Mouse (Mus musculus) embryonic fibroblast, embryonic 13.5 days (primary cell): ENCODE measurements at regions not wholly inside any gene's neighbourhood (a gene's known extent, or its start where the extent isn't known, plus 50 kb on each side); places are given as distances from the start of the nearest gene placed in this dataset.

Experiments used
- H3K27ac ChIP-seq: 2 replicates; pipeline ENCODE4 v1.5.1; 2012; ENCODE audit warnings: low read length, control low read depth, inconsistent platforms; ENCODE audit not compliant: insufficient read depth
- H3K4me1 ChIP-seq: 2 replicates; pipeline ENCODE4 v1.6.1; 2011; ENCODE audit warnings: low read length; ENCODE audit not compliant: control insufficient read depth, insufficient read depth
- H3K4me3 ChIP-seq: 2 replicates; pipeline ENCODE4 v1.5.1; 2011; ENCODE audit warnings: mild to moderate bottlenecking, control low read depth, low read length; ENCODE audit not compliant: insufficient read depth
- CTCF ChIP-seq: IDR thresholded peaks from 2 replicates; pipeline ENCODE4 v1.5.1; 2011; ENCODE audit warnings: mild to moderate bottlenecking, control low read depth, low read length, moderate library complexity, borderline replicate concordance; ENCODE audit not compliant: insufficient read depth
- POLR2A ChIP-seq: IDR thresholded peaks from 2 replicates; pipeline ENCODE4 v1.6.1; 2011; ENCODE audit warnings: low read depth, mild to moderate bottlenecking, control low read depth, low read length, moderate library complexity

GRCm38 (mm10) chr2:78058988-78059387 is 112.8 kb upstream of the Cwc22 start:
- no peaks in the 10 kb centered on the region for H3K4me1 ChIP-seq
- H3K4me3 ChIP-seq = no peak overlapping the region

DNA sequence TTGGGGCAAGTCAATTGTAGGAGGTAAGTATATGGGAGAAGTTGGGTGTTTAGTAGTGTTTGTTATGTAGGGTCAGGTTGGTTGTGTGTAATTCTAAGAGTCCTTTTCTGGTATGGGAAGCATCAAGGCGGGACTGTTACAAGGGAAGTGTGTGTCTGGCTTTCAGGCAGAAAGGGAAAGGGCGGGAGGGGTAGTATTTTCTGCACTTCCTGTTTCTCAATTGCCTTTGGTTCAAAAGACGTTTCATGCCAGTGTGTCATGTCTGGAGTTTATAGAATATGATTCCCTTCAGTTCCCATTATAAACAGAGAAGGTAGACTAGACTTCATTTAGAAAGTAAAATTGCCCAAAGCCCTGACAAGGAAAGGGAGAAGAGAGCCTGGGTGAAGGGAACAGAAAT is 107.7 kb upstream of the Cwc22 start:
- TF ChIP-seq CTCF = no peak
- TF ChIP-seq POLR2A = no peak
- 0 out of 2 replicates have a peak, but pooled peaks cover 2% of the 10 kb centered on the region for H3K4me1 ChIP-seq
- no peak overlapping the region for H3K4me3 ChIP-seq
- no peak overlapping the region for H3K27ac ChIP-seq

More at GRCm38 (mm10) chr2:78058988-78059387, 112.8 kb upstream of the Cwc22 start:
- TF ChIP-seq CTCF (no peak), POLR2A (no peak)
- no peak overlapping the region for H3K27ac ChIP-seq

DNA sequence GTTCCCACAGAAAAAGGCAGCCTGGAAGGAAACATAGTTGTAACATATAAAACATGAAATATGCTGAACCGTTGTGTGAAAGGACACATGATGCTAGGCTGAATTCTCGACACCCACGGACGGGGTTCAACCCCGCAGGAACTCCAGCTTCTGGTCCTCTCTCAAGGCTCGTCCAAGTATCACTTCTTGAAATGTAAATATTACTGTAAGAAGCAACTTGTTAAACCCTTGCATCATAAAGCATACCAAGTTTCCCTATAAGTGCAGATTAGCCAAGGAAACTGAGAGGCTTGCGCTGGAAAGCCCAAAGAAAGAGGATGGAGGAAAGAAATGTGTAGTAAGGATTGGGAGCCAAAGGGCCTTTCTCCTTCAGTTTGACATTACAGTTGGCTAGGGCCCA is 104.4 kb upstream of the Cwc22 start:
- no peak overlapping the region for H3K4me3 ChIP-seq
- H3K27ac ChIP-seq = no peak overlapping the region
- no peak for TF ChIP-seq POLR2A
- TF ChIP-seq CTCF = no peak
- 0 out of 2 replicates have a peak, but pooled peaks cover 10% of the 10 kb centered on the region for H3K4me1 ChIP-seq

- TF ChIP-seq CTCF (0 out of 2 replicates have a peak, but pooled peaks have one; percentile 18), POLR2A (no peak)
- peak overlapping the region; percentile 6; the same call in 1 of the 2 replicates for H3K4me3 ChIP-seq
- peak overlapping the region; percentile 11; the same call in 1 of the 2 replicates for H3K27ac ChIP-seq
- 0 out of 2 replicates have a peak, but pooled peaks cover 10% of the 10 kb centered on the region for H3K4me1 ChIP-seq
Measured at GRCm38 (mm10) chr2:78049248-78049874, 103.2 kb upstream of the Cwc22 start.

GRCm38 (mm10) chr2:78048706-78049055 is 102.5 kb upstream of the Cwc22 start:
- no peak overlapping the region for H3K4me3 ChIP-seq
- H3K4me1 ChIP-seq = 0 out of 2 replicates have a peak, but pooled peaks cover 10% of the 10 kb centered on the region
- TF ChIP-seq POLR2A (no peak), CTCF (no peak)
- no peak overlapping the region for H3K27ac ChIP-seq

- TF ChIP-seq POLR2A = no peak
- TF ChIP-seq CTCF = no peak
- H3K4me1 ChIP-seq = 0 out of 2 replicates have a peak, but pooled peaks cover 10% of the 10 kb centered on the region
- H3K4me3 ChIP-seq = no peak overlapping the region
- H3K27ac ChIP-seq = no peak overlapping the region
Measured at GRCm38 (mm10) chr2:78048030-78048705, 102.0 kb upstream of the Cwc22 start.

DNA sequence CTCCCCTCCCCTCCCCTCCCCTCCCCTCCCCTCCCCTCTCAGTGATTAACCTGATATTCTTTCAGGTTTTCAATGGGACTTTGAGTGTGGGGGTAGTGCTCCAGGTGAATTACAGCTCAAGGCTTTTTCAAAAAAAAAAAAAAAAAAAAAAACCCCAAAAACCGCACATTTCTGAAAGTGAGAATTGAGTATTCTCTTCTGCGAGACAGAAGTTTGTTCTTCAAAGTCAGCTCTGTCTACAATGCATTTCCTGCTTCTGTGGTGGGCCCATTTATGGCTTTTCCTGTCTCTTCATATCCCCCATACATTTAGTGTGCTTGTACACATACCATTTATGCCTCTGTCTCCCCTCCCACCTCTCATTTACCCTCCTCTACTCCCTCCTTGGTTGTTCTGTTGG is 81.1 kb upstream of the Cwc22 start:
- H3K4me3 ChIP-seq = no peak overlapping the region
- H3K4me1 ChIP-seq = no peaks in the 10 kb centered on the region
- TF ChIP-seq CTCF = no peak
- TF ChIP-seq POLR2A = no peak
- H3K27ac ChIP-seq = no peak overlapping the region

DNA sequence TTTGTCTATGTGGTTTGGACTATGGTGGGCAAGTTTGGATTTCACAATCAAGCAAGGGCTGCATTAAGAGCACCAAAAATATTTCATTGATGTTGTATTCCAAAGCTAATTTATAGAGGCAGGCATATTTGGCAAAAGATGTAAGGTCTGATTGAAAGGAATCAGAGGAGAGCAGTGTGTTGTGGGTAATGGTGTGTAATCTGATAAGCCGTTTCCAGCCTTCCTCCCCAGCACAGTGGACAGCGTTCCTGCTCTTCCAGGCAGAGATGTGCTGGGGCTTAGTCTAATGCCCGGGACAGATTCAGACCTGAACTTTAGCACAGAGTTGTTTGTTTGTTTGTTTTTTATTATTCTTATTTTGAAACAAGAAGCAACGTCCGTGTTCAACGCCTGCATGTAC is 80.6 kb upstream of the Cwc22 start:
- no peak overlapping the region for H3K27ac ChIP-seq
- no peaks in the 10 kb centered on the region for H3K4me1 ChIP-seq
- TF ChIP-seq CTCF (no peak), POLR2A (no peak)
- no peak overlapping the region for H3K4me3 ChIP-seq

DNA sequence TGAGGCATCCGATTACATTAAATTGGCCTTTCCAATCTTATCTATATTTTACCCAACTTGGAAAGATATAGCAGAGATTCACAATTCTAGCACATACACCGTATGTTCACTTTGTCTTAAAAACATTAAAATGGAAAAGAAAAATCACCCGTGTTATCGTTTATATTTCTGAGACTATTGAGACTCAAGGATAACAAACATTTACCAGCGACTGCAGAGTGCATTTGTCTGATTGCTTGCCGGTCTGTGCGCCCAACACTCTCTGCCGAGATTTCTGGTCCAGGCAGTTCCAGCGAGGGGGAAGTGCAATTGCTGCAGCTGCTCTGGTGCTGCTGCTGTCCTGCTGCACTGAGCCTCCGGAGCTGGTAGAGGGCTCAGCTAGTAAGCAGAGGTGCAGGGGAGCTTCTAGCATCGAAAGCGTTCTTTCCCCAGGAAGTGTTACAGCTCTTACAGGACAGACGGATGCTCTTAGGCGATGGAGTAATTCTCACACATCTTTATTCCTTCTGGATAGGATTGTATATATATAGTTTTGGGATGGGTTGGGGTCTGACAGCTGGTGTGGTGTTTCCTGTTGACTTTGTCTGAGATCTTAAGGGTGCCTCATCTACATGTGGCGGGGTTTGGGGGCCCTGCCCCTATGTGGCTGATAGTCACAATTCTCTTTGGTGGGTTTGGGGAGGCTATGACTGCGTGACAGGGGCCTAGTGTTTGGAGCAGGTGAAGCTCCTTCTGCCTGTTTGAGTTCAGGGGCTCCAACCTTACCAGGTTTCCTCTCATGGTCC is 79.7 kb upstream of the Cwc22 start:
- H3K27ac ChIP-seq = no peak overlapping the region
- H3K4me1 ChIP-seq = no peaks in the 10 kb centered on the region
- TF ChIP-seq POLR2A (no peak), CTCF (no peak)
- H3K4me3 ChIP-seq = no peak overlapping the region

- H3K4me3 ChIP-seq = no peak overlapping the region
- H3K27ac ChIP-seq = no peak overlapping the region
- H3K4me1 ChIP-seq = no peaks in the 10 kb centered on the region
- TF ChIP-seq POLR2A (no peak), CTCF (no peak)
Measured at GRCm38 (mm10) chr2:78024981-78025565, 78.9 kb upstream of the Cwc22 start.
